Mouse (Mus musculus): Measurements from ENCODE around the gene Olfr1023. TPM values are rescaled to one million over a fixed set of nuclear protein-coding genes. Genes with fewer than 3 reads are reported as not detected.

Olfr1023 gene
- not detected for total RNA-seq (2021)
- long read RNA-seq, experiment 1 = 0 reads
- long read RNA-seq, experiment 2 = 0 reads

GRCm38 (mm10) chr2:85885340-85885739 is at the start of gene Olfr1023:
Gene Olfr1023, plus strand, starts transcription at chr2:85885640.
- no peak for DNase-seq (ENCODE audit: low spot score in 2 of 2)

GRCm38 (mm10) chr2:85845383-85845782 is 40.1 kb upstream of the Olfr1023 start, which contains the start of gene Olfr1019:
Gene Olfr1019, minus strand, starts transcription at chr2:85845483.
- DNase-seq (ENCODE audit: low spot score in 2 of 2) = no peak

GRCm38 (mm10) chr2:85846730-85847129 is 38.7 kb upstream of the Olfr1023 start, which contains the start of gene Olfr1020:
Gene Olfr1020, plus strand, starts transcription at chr2:85847030.
- DNase-seq (ENCODE audit: low spot score in 2 of 2) = no peak

GRCm38 (mm10) chr2:85868294-85868693 is 17.1 kb upstream of the Olfr1023 start, which contains the start of gene Olfr1022:
Gene Olfr1022, plus strand, starts transcription at chr2:85868594.
- no peak for DNase-seq (ENCODE audit: low spot score in 2 of 2)

GRCm38 (mm10) chr2:85904952-85905351 is 19.5 kb downstream of the Olfr1023 start, which contains the start of gene Olfr1024:
Gene Olfr1024, minus strand, starts transcription at chr2:85905052.
- no peak for DNase-seq (ENCODE audit: low spot score in 2 of 2)

- no peak for DNase-seq (ENCODE audit: low spot score in 2 of 2)
Measured at GRCm38 (mm10) chr2:85913197-85913596, 27.8 kb downstream of the Olfr1023 start.

GRCm38 (mm10) chr2:85914893-85915292 is 29.5 kb downstream of the Olfr1023 start, which contains the start of gene Olfr1025-ps1:
Gene Olfr1025-ps1, plus strand, starts transcription at chr2:85915193.
- DNase-seq (ENCODE audit: low spot score in 2 of 2) = no peak

- DNase-seq (ENCODE audit: low spot score in 2 of 2) = no peak
Measured at GRCm38 (mm10) chr2:85921258-85921657, 35.8 kb downstream of the Olfr1023 start, which contains the start of gene Olfr1026. Gene Olfr1026, plus strand, starts transcription at chr2:85921558.

Other genes starting within 250 kb of the Olfr1023 start
- not detected for gene Olfr1002, start 234.9 kb upstream of the Olfr1023 start, total RNA-seq (2021)
- gene Olfr154, start 221.2 kb upstream of the Olfr1023 start, total RNA-seq (2021) = not detected
- gene Olfr1006, start 206.9 kb upstream of the Olfr1023 start, total RNA-seq (2021) = not detected
- not detected for gene Olfr1008, start 196.2 kb upstream of the Olfr1023 start, total RNA-seq (2021)
- under 1 TPM in 1 of 2 experiments, not detected in 1; 0.11 TPM for gene Olfr1009, start 170.2 kb upstream of the Olfr1023 start, total RNA-seq (2021)
- not detected for gene Olfr1012, start 122.9 kb upstream of the Olfr1023 start, total RNA-seq (2021)
- gene Olfr1013, start 118.5 kb upstream of the Olfr1023 start, total RNA-seq (2021) = not detected
- gene Olfr1014, start 112.9 kb upstream of the Olfr1023 start, total RNA-seq (2021) = not detected
- not detected for gene Olfr1015, start 103.6 kb upstream of the Olfr1023 start, total RNA-seq (2021)
- gene Olfr1016, start 83.1 kb upstream of the Olfr1023 start, total RNA-seq (2021) = not detected
- not detected for gene Olfr1018, start 67.2 kb upstream of the Olfr1023 start, total RNA-seq (2021)
- not detected for gene Olfr1019, start 40.2 kb upstream of the Olfr1023 start, total RNA-seq (2021)
- gene Olfr1020, start 38.6 kb upstream of the Olfr1023 start, total RNA-seq (2021) = not detected
- not detected for gene Olfr1022, start 17.0 kb upstream of the Olfr1023 start, total RNA-seq (2021)
- not detected for gene Olfr1024, start 19.4 kb downstream of the Olfr1023 start, total RNA-seq (2021)
- gene Olfr1025-ps1, start 29.6 kb downstream of the Olfr1023 start, total RNA-seq (2021) = not detected
- gene Olfr1026, start 35.9 kb downstream of the Olfr1023 start, total RNA-seq (2021) = not detected
- gene Olfr1028, start 64.8 kb downstream of the Olfr1023 start, total RNA-seq (2021) = not detected
- gene Olfr1029, start 88.3 kb downstream of the Olfr1023 start, total RNA-seq (2021) = not detected
- not detected for gene Olfr1030, start 93.6 kb downstream of the Olfr1023 start, total RNA-seq (2021)
- gene Olfr1031, start 104.7 kb downstream of the Olfr1023 start, total RNA-seq (2021) = not detected
- not detected for gene Olfr1032, start 119.9 kb downstream of the Olfr1023 start, total RNA-seq (2021)
- 1 to 10 TPM; 3.2 to 6.0 TPM for gene Olfr1033, start 135.0 kb downstream of the Olfr1023 start, total RNA-seq (2021)
- under 1 TPM; 0.11 to 0.31 TPM for gene Olfr1034, start 160.2 kb downstream of the Olfr1023 start, total RNA-seq (2021)
- not detected for gene Olfr1036, start 188.4 kb downstream of the Olfr1023 start, total RNA-seq (2021)
- not detected for gene Olfr1037, start 201.7 kb downstream of the Olfr1023 start, total RNA-seq (2021)